Mouse (Mus musculus): Measurements from ENCODE around the gene Asic2. TPM values are rescaled to one million over a fixed set of nuclear protein-coding genes. Genes with fewer than 3 reads are reported as not detected.

Gene Asic2
- polyA plus RNA-seq, 1 experiment from 2014 or later: 2.8 TPM

DNA sequence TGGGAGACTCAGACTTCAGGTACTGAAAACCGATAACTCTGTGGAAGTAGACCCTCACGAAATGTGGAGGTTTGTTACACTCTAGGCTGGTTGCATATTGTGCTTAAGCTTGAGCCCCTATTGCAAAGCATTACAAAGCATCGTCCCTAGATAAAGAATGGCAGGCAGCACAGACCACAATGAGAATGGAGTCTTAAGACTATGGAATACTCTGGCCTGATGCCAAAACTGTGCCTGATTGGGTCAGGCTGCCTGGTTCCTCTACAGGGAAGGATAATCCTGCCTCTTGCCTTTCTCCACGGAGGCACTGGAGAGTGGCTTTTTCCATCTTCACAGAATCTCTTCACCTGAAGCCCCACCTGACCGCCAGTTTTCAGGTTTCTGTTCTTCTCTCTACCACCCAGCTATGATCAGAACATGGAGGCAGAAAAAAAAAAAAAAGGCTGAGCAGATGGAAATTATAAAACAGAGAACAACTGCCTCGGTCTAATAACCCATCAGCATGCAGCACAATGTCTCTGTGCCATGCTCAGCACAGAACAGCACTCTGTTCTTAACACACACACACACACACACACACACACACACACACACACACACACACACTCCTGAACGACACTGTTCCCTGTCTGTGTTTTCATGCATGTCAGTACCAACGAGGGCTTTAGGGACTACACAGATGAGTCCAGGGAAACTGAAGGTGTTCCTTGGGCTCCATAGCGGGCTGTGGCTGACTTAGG is 470.4 kb downstream of the Asic2 start:
- H3K27ac ChIP-seq (ENCODE audit: low read length): no peak overlapping the region
- H3K27me3 ChIP-seq (ENCODE audit: insufficient read depth, low read length): no peaks in the 10 kb centered on the region
- H3K9me3 ChIP-seq (ENCODE audit: low read length): no peaks in the 10 kb centered on the region
- no peaks in the 10 kb centered on the region for H3K36me3 ChIP-seq (ENCODE audit: insufficient read depth, low read length)
- ATAC-seq (ENCODE audit: low FRiP score, low TSS enrichment): no peak
- 62% methylated on average over 9 of the region's 9 CpGs for WGBS
- 0 out of 2 replicates have a peak, but pooled peaks cover 6% of the 10 kb centered on the region for H3K4me1 ChIP-seq (ENCODE audit: insufficient read depth, low read length)
- H3K9ac ChIP-seq (replicated peaks; ENCODE audit: low read length): no peak overlapping the region
- no peak overlapping the region for H3K4me3 ChIP-seq (ENCODE audit: low read length)
- H3K4me2 ChIP-seq (replicated peaks; ENCODE audit: low read depth, low read length): no peak overlapping the region

DNA sequence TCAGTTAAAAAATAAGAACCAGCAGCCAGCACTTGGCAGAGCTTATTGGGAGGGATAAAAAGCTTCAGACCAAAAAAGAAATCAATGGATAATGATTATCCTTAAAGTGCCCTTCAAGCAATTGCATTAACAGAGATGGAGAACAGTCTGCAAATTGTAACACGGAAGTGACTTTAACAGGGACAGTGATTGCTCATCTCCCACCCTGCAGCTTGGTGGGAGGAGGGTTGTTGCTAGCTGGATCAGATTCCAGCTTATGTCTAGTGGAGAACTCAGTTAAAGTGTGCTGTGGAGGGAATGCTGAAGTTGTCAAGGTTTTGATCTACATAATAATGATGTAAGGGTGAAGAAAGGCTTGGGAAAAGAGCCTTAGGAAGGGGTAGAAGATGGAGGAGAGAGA is 471.8 kb downstream of the Asic2 start:
- Histone ChIP-seq H3K27me3 (ENCODE audit: insufficient read depth, low read length) (no peaks in the 10 kb centered on the region), H3K9ac (replicated peaks; ENCODE audit: low read length) (no peak overlapping the region), H3K4me1 (ENCODE audit: insufficient read depth, low read length) (0 out of 2 replicates have a peak, but pooled peaks cover 3% of the 10 kb centered on the region), H3K4me3 (ENCODE audit: low read length) (no peak overlapping the region), H3K27ac (ENCODE audit: low read length) (no peak overlapping the region), H3K9me3 (ENCODE audit: low read length) (no peaks in the 10 kb centered on the region), H3K36me3 (ENCODE audit: insufficient read depth, low read length) (no peaks in the 10 kb centered on the region), H3K4me2 (replicated peaks; ENCODE audit: low read depth, low read length) (no peak overlapping the region)
- ATAC-seq (ENCODE audit: low FRiP score, low TSS enrichment): no peak
- WGBS: 17% methylated on average over 1 of the region's 1 CpGs

DNA sequence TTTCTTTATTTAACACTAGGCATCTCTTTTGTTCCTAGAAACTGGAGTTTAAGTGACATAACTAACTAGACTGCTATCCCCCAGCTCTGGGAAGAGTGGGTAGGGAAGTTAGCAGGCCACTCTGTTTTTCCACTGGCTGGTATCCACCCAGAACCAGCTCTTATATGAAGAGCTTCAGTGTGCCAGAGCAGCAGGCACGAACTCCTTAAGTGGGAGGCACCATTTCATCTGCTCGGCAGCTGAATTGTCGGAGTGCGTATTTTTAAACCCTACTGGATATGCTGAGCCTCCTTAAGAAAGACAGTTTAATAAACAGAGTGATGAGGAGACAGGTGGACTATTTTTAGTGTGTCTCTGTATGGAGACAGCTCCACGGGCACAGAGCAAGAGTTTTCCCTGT is 475.9 kb downstream of the Asic2 start:
- Histone ChIP-seq H3K4me3 (ENCODE audit: low read length) (no peak overlapping the region), H3K4me1 (ENCODE audit: insufficient read depth, low read length) (no peaks in the 10 kb centered on the region), H3K4me2 (replicated peaks; ENCODE audit: low read depth, low read length) (no peak overlapping the region), H3K27me3 (ENCODE audit: insufficient read depth, low read length) (no peaks in the 10 kb centered on the region), H3K9me3 (ENCODE audit: low read length) (no peaks in the 10 kb centered on the region), H3K36me3 (ENCODE audit: insufficient read depth, low read length) (no peaks in the 10 kb centered on the region), H3K27ac (ENCODE audit: low read length) (no peak overlapping the region), H3K9ac (replicated peaks; ENCODE audit: low read length) (no peak overlapping the region)
- no peak for ATAC-seq (ENCODE audit: low FRiP score, low TSS enrichment)
- WGBS: 73% methylated on average over 5 of the region's 5 CpGs

DNA sequence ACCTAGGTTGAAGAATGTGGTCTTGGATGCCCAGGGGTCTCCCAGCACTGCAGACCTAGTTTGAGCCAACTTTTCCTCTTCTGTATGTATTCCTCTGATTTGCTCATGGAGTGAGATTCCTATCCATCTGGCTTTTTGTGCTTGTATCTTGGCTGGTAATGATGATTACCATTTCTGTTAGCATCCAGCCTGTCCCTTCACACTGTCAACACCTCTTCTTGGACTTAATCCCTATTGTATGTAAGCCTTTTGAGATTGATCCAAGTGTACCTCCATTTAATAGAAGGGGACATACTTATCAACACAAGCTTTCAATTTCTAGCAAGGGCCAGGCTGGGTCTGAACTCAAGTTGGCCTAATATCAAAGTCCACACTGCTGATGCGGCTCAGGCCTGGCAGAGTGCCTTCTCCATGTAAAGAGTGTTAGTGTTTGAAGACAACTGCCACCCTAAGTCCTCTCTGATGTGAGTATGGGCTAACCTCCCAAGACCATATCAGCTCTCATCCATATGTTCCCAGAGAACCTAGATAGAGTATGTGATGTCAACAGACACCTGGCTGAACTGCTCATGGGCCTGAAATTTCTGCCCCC is 479.0 kb downstream of the Asic2 start:
- Histone ChIP-seq H3K27me3 (ENCODE audit: insufficient read depth, low read length) (no peaks in the 10 kb centered on the region), H3K4me2 (replicated peaks; ENCODE audit: low read depth, low read length) (no peak overlapping the region), H3K4me1 (ENCODE audit: insufficient read depth, low read length) (no peaks in the 10 kb centered on the region), H3K36me3 (ENCODE audit: insufficient read depth, low read length) (no peaks in the 10 kb centered on the region), H3K27ac (ENCODE audit: low read length) (no peak overlapping the region), H3K9ac (replicated peaks; ENCODE audit: low read length) (no peak overlapping the region), H3K4me3 (ENCODE audit: low read length) (no peak overlapping the region), H3K9me3 (ENCODE audit: low read length) (no peaks in the 10 kb centered on the region)
- no peak for ATAC-seq (ENCODE audit: low FRiP score, low TSS enrichment)
- 65% methylated on average over 1 of the region's 1 CpGs for WGBS

DNA sequence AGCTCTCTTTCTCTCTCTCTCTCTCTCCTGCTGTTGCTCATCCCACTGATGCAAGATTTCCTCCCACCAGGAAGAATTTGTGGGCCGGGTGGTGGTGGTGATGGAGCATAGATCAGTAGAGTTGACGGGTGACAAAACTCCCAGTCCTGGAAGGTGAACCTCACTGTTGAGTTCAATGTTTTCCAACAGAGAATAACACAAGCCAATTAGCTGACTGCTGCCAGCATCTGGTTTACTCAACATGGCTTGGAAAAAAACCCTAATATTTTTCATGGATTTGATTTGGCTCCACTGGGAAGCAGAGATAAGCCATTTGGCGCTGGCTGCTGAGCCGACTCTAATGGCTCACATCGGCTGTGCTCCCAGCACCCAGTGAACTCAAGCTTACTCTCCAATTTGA is 479.6 kb downstream of the Asic2 start:
- 89% methylated on average over 5 of the region's 5 CpGs for WGBS
- ATAC-seq (ENCODE audit: low FRiP score, low TSS enrichment): no peak
- H3K9ac ChIP-seq (replicated peaks; ENCODE audit: low read length): no peak overlapping the region
- no peak overlapping the region for H3K4me2 ChIP-seq (replicated peaks; ENCODE audit: low read depth, low read length)
- H3K27ac ChIP-seq (ENCODE audit: low read length): no peak overlapping the region
- no peak overlapping the region for H3K4me3 ChIP-seq (ENCODE audit: low read length)
- no peaks in the 10 kb centered on the region for H3K36me3 ChIP-seq (ENCODE audit: insufficient read depth, low read length)
- H3K9me3 ChIP-seq (ENCODE audit: low read length): no peaks in the 10 kb centered on the region
- no peaks in the 10 kb centered on the region for H3K27me3 ChIP-seq (ENCODE audit: insufficient read depth, low read length)
- no peaks in the 10 kb centered on the region for H3K4me1 ChIP-seq (ENCODE audit: insufficient read depth, low read length)

DNA sequence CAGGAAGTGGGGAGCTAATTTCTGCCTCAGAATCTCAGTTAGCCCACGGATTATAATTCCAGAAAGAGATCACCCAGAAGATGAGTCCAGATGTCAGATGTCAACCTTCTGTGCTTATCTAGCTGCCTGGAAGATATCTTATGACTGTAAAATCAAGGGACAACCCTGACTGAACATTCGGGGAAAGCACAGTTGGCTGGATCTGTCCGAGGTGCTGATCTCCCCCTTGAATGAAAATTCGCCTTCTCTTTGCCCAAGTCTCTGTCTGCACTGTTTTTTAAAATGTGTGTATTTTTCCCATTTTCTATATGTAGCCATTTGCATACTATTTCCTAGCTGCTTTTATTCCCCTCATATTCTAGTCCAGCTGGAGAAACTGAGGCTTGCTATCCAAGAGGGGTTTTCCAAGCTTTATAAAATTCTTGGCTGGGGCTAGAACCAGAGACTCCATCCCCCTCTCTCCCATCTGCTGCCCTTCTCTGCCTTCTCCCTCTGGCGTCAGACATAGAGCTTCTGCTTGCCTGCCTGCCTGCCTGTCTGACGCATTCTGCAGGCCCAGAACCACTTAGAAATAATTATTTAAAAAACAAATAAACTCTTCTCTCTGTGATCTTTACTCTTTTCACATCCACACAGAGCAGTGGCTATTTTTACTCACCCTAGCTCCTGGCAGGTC is 481.9 kb downstream of the Asic2 start:
- 16% methylated on average over 6 of the region's 6 CpGs for WGBS
- no peaks in the 10 kb centered on the region for H3K27me3 ChIP-seq (ENCODE audit: insufficient read depth, low read length)
- no peak overlapping the region for H3K4me3 ChIP-seq (ENCODE audit: low read length)
- H3K36me3 ChIP-seq (ENCODE audit: insufficient read depth, low read length): no peaks in the 10 kb centered on the region
- no peaks in the 10 kb centered on the region for H3K4me1 ChIP-seq (ENCODE audit: insufficient read depth, low read length)
- no peaks in the 10 kb centered on the region for H3K9me3 ChIP-seq (ENCODE audit: low read length)
- H3K4me2 ChIP-seq (replicated peaks; ENCODE audit: low read depth, low read length): no peak overlapping the region
- ATAC-seq (ENCODE audit: low FRiP score, low TSS enrichment): no peak
- no peak overlapping the region for H3K27ac ChIP-seq (ENCODE audit: low read length)
- H3K9ac ChIP-seq (replicated peaks; ENCODE audit: low read length): no peak overlapping the region

DNA sequence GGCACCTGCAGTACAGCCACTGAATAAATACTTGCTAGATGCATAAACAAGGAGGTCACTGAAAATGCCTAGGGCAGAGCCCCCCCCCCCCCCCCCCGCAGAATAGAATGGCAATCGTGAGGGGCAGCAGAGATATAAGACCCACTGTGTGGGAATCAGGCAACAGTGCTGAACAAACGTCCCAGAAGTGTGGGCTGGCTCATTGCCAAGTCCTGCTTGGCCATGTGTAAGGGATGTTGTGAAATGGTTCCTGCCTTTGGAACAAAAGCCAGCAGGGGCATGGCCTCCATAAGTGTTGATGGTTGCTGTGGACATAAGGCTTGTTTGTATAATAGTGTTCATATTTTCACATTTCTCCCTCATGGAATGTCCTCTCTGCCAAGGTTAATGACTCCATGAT is 487.1 kb downstream of the Asic2 start:
- Histone ChIP-seq H3K36me3 (ENCODE audit: insufficient read depth, low read length) (no peaks in the 10 kb centered on the region), H3K27me3 (ENCODE audit: insufficient read depth, low read length) (no peaks in the 10 kb centered on the region), H3K9me3 (ENCODE audit: low read length) (no peaks in the 10 kb centered on the region), H3K27ac (ENCODE audit: low read length) (no peak overlapping the region), H3K9ac (replicated peaks; ENCODE audit: low read length) (no peak overlapping the region), H3K4me1 (ENCODE audit: insufficient read depth, low read length) (no peaks in the 10 kb centered on the region), H3K4me2 (replicated peaks; ENCODE audit: low read depth, low read length) (no peak overlapping the region), H3K4me3 (ENCODE audit: low read length) (no peak overlapping the region)
- 57% methylated on average over 2 of the region's 3 CpGs for WGBS
- ATAC-seq (ENCODE audit: low FRiP score, low TSS enrichment): no peak

DNA sequence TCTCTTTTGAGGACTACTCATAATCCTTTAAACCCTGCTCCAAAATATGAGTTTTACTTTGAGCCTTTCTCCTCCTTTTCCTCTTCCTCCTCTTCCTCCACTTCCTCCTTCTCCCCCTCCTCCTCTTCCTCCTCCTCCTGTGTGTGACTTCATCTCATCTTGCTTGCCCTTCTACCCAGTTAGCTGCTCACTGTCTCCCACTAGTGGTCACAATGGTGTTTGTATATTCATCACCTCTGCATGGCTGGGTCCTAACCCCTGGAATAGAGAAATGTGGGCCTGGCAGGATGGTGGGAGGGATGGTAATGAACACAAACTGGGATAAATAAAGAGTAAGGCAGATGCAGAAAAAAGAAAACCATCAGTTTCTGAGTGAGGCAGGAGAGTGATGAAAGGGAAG is 492.0 kb downstream of the Asic2 start:
- no peak for ATAC-seq (ENCODE audit: low FRiP score, low TSS enrichment)
- H3K9ac ChIP-seq (replicated peaks; ENCODE audit: low read length): no peak overlapping the region

DNA sequence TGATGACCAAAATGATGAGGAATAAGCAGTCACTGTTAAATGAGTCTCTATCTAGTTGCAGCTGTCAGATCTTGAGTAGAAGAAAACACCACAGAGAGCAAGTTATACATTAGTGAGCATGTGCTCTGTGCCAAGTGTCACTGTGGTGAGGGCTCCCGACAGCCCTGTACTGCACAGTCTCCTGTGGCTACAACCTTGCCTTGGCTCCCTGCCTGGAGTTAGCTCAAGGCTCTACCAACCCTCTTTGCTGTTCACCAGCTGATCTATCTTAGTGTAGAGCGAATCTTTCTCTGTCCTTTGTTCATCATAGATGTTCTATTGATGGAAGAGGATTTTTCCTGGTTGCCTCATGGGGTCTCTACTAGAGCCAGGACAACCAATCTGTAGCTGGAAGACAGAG is 494.1 kb downstream of the Asic2 start:
- 72% methylated on average over 2 of the region's 2 CpGs for WGBS
- H3K9me3 ChIP-seq (ENCODE audit: low read length): no peaks in the 10 kb centered on the region
- no peak for ATAC-seq (ENCODE audit: low FRiP score, low TSS enrichment)
- no peak overlapping the region for H3K9ac ChIP-seq (replicated peaks; ENCODE audit: low read length)
- H3K4me1 ChIP-seq (ENCODE audit: insufficient read depth, low read length): no peaks in the 10 kb centered on the region
- no peaks in the 10 kb centered on the region for H3K27me3 ChIP-seq (ENCODE audit: insufficient read depth, low read length)
- H3K4me3 ChIP-seq (ENCODE audit: low read length): no peak overlapping the region
- no peak overlapping the region for H3K4me2 ChIP-seq (replicated peaks; ENCODE audit: low read depth, low read length)
- H3K36me3 ChIP-seq (ENCODE audit: insufficient read depth, low read length): no peaks in the 10 kb centered on the region
- no peak overlapping the region for H3K27ac ChIP-seq (ENCODE audit: low read length)

More for the DNA sequence above, 492.0 kb downstream of the Asic2 start:
- no peak overlapping the region for H3K4me3 ChIP-seq (ENCODE audit: low read length)
- no peak overlapping the region for H3K4me2 ChIP-seq (replicated peaks; ENCODE audit: low read depth, low read length)
- no peaks in the 10 kb centered on the region for H3K36me3 ChIP-seq (ENCODE audit: insufficient read depth, low read length)
- H3K27me3 ChIP-seq (ENCODE audit: insufficient read depth, low read length): no peaks in the 10 kb centered on the region
- no peaks in the 10 kb centered on the region for H3K4me1 ChIP-seq (ENCODE audit: insufficient read depth, low read length)
- no peak overlapping the region for H3K27ac ChIP-seq (ENCODE audit: low read length)
- no peaks in the 10 kb centered on the region for H3K9me3 ChIP-seq (ENCODE audit: low read length)

DNA sequence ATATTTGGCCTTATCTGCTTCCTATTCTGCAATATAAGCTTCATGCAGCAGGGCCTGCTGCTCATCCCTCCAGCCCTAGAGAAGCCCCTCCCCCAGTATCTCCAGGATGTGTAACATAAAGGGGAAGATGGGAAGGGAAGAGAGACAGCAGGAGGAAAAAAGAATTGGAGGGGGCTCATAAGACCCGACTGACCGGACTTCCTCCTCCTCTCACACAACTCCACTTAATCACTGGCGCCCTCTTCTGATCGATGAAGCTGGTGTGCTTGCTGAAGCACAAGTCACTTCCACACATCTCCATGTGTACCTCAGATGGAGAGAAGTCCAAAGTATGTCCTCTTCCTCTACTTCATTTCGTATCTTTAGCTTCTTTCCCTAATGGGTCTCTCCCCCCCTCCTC is 506.1 kb downstream of the Asic2 start:
- no peaks in the 10 kb centered on the region for H3K9me3 ChIP-seq (ENCODE audit: low read length)
- H3K27ac ChIP-seq (ENCODE audit: low read length): no peak overlapping the region
- WGBS: 7% methylated on average over 5 of the region's 5 CpGs
- ATAC-seq (ENCODE audit: low FRiP score, low TSS enrichment): no peak
- H3K27me3 ChIP-seq (ENCODE audit: insufficient read depth, low read length): no peaks in the 10 kb centered on the region
- H3K4me2 ChIP-seq (replicated peaks; ENCODE audit: low read depth, low read length): no peak overlapping the region
- H3K4me3 ChIP-seq (ENCODE audit: low read length): no peak overlapping the region
- peaks cover 4% of the 10 kb centered on the region; the same call in 1 of the 2 replicates for H3K4me1 ChIP-seq (ENCODE audit: insufficient read depth, low read length)
- H3K9ac ChIP-seq (replicated peaks; ENCODE audit: low read length): no peak overlapping the region
- no peaks in the 10 kb centered on the region for H3K36me3 ChIP-seq (ENCODE audit: insufficient read depth, low read length)

Measured in kidney, embryonic 16.5 days (tissue).